Mouse (Mus musculus) cerebellum, adult 18-20 months (tissue): ENCODE measurements around the gene Actl7b.

Experiments used
- DNase-seq, 2 experiments: peaks; one replicate each; pipeline ENCODE4 v3.0.0; 2021

Actl7b gene

GRCm38 (mm10) chr4:56741041-56741493 is at the start of gene Actl7b:
Gene Actl7b (minus strand): TSS chr4:56741443.
- no peak for DNase-seq

- no peak for DNase-seq
Measured at GRCm38 (mm10) chr4:56771065-56771464, 29.8 kb upstream of the Actl7b start.

- DNase-seq, result no peak
Measured at GRCm38 (mm10) chr4:56768913-56769312, 27.7 kb upstream of the Actl7b start.

- no peak for DNase-seq
Measured at GRCm38 (mm10) chr4:56767861-56768284, 26.6 kb upstream of the Actl7b start.

- no peak for DNase-seq
Measured at GRCm38 (mm10) chr4:56757693-56758092, 16.4 kb upstream of the Actl7b start.

GRCm38 (mm10) chr4:56756966-56757600 is 15.8 kb upstream of the Actl7b start:
- DNase-seq, result no peak

GRCm38 (mm10) chr4:56756021-56756420 is 14.8 kb upstream of the Actl7b start:
- DNase-seq, result no peak

DNA sequence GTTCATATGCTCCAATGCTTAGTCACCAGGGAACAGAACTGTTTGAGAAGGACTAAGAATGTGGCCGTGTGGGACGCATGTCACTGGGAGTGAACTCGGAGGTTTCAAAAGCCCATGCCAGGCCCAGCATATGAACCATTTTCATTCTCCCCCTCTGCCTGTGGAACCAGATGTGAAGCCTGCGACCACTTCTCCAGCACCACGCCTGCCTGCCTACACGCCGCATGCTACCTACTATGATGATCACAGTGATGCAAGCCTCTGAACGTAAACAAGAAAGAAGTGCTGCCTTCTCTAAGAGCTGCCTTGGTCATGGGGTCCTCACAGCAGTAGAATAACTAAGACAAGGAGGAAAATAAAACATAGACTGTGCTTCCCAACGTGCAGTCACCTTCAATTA is 6.2 kb upstream of the Actl7b start:
- no peak for DNase-seq

DNA sequence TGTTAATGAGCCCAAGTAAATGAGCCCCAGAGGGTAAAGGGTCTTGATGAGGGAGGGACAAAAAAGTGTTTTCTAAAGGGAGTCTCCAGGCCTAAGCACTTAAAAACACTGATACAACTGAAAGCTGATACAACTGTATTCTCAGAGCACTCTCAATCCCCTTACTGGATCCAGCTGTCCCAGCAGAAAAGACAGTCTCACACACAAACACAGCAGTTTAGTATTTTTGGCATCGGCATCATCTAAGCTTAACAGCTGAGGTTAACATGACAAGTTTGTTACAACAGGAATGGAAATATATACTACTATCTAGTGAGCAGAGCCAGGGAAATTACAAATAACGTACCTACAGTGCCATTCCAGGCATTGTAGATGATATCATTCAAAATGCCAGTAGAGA is 5.1 kb upstream of the Actl7b start:
- DNase-seq, result no peak

DNA sequence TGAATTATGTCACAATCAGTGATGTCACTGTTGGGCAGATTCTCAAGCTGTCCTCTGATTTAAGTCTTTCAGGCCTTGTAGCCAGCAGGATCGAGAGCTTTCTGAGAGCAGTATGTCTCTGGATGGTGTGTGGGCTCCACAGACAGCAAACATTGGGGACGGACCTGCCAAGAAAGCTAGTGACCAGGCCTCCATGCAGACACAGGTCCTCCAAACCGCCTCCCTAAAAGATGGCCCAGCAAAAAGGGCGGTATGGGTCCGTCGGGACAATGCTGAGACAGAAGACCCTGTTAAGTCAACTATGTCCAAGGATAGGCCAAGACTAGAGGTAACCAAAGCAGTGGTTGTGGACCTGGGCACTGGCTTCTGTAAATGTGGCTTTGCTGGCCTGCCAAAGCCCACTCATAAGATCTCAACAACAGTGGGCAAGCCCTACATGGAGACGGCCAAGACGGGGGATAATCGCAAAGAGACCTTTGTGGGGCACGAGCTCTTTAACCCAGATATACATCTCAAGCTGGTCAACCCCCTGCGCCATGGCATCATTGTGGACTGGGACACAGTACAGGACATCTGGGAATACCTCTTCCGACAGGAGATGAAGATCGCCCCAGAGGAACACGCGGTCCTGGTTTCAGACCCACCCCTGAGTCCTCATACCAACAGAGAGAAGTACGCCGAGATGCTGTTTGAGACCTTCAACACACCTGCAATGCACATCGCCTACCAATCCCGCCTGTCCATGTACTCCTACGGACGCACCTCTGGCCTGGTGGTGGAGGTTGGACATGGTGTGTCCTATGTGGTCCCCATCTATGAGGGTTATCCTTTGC is 2.3 kb upstream of the Actl7b start, which contains the start of gene Actl7a:
Actl7a (plus strand) TSS at position 51 of the 833 bp plus-strand sequence.
- no peak for DNase-seq

DNA sequence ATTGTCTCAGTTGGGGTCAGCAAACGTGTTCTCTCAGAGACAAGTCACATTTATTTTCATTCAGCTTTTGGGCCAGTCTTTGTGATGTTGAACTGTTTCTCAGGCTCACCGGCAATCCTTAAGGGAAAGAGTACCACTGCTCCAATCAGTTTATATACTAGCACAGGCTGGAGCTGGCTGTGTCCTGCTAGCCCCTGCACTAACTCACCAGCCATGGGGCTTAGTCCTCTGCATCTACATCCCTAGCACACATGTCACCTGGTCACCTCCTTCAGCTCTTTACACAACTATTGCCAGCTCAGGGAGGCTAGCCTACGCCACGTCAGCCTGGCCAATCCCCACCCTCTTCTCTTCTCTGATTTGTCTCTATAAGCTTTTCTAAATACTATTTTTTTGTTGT is 1.5 kb upstream of the Actl7b start:
- DNase-seq, result no peak

DNA sequence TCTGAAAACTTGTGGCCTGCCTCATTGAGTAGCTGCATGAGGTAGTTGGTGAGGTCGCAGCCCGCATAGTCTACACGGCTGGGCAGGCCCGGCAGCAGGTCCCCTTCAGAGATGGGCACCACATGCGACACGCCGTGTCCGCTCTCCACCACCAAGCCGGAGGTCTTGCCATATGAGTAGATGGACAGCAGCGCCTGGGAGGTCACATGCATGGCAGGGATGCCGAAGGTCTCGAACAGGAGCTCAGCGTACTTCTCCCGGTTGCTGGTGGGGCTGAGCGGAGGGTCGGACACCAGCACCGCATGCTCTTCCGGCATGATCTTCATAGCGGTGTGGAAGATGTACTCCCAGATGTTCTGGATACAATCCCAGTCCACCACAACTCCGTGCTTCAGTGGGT is 632 bp downstream of the Actl7b start:
- DNase-seq, result no peak

GRCm38 (mm10) chr4:56740020-56740485 is 1.2 kb downstream of the Actl7b start, which contains the start of gene Gm26657:
Gene Gm26657 (plus strand): TSS chr4:56740070.
- DNase-seq, result no peak

DNA sequence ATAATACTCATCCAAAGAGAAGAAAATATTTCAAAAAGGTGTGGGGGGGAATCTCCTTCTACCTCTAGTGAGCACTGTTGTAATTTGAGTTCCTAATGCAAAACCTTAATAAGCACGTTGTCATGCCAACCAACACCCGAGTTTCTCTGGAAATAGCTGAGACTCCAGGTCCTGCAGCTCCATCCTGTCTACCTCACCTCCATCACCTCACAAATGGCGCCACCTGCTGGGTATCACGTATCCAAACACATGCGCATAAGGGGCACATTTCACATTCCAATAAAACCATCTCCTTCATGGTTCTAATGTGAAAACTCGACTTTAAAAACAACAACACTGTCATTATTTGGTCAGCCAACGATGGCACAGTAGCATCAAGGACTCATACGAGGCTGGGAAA is 15.4 kb downstream of the Actl7b start:
- no peak for DNase-seq

DNA sequence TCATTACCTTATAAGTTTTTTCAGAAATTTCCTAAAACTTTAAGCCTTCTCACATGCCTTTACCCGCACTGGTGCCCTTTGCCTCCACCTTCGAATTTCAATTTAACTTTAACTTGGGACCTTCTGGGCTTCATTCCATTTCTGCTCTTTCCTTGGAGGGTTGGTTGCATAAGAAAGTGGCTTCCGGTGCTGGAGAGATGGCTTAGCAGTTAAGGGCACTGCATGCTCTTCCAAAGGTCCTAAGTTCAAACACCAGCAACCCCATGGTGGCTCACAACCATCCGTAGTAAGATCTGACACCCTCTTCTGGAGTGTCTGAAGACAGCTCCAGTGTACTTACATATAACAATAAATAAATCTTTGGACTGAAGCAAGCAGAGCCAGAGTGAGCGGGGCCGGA is 18.0 kb downstream of the Actl7b start:
- DNase-seq, result no peak

DNA sequence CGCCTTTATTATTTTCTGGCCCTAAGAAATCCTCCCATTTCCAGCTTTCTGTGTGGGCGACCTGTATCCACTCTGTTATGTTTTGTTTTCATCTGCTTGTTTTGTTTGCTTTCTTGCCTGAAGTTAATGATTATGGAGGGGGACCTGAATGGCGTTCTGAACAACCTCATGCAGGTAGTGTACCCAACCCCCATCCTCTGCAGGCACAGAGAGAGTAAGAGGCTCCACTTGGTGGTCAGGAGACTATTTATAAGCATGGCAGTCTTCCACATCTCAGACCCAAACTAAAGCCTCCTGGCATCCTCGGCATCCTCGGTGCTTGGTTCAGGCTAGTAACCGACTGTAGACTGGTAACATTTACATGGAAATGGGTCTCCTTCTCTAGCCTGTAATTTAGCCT is 18.9 kb downstream of the Actl7b start:
- no peak for DNase-seq

DNA sequence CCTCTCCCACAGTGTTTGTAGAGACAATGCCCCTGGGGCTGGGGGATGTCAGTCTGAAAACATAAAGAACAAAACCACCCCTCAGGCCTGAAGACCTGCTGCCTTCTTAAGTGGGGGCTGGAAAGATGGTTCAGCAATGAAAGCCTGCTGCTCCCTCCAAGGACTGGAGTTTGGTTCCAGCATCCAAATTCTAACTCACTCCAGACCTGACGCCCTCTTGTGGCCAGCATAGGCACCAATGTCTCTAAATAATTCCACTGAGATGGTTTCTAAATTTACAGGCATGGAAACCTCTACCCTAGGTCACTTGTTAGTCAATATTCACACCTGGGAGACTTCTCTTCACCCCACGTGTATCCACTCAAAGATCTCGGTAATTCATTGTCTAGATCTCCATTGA is 19.8 kb downstream of the Actl7b start:
- DNase-seq, result peak; percentile 26 to 31

DNA sequence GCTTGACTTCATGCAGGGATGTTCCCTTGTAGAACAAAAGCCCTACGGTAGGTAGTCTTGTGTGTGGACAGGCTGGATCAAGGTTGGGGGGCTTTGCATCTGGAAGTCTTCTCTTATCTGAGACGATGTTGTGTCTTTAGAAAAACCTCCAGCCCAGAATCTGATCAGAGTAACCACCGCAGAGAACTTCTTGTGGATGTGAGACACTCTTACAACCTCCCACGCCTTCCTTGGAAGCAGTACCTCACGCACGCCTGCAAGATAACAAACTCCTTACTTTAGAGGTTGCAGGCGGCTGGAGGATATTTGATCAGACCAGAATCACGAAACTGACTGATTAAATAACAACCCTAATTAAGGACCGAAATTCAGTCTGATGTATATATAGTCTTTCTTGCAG is 20.8 kb downstream of the Actl7b start:
- no peak for DNase-seq

- DNase-seq, result no peak
Measured at GRCm38 (mm10) chr4:56719456-56719855, 21.8 kb downstream of the Actl7b start.

DNA sequence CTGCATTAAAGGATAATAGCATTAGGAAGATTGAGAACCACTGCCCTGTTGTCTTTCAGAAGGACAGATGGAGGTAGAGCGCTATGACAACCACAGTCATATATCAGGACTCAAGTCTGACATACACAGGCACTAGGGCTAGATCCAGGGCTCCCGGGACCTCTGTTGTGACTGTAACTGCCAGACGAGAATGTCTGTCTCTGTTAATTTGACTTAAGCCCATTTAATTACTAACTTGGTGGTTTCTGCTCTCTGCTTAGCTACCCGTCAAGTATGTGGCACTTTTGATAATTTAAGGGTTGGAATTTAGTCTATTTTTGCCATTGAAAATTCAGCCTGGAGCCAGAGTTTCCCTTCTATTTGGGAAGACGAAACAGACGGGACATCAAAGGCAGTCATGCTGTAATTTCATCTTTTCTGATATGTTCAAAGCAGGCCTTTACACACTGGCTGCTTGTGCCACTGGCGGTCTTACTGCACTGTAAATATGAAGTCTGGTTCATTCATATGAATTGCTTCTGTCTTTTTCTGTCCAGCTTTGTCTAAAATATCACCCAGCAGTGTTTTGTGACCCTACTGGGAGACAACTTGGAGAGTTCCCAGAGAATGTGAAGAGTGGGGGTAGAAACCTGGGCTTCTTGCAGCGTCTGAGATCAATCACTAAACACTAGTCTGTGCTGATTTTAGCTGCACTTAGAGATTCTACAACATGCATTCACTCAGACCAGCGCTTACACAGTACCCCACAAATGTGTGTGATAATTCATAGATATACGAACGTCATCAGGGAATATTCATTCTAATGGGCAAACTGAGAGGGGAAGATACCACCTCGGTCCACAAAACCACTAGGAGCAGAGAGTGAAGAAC is 22.4 kb downstream of the Actl7b start:
- no peak for DNase-seq

- no peak for DNase-seq
Measured at GRCm38 (mm10) chr4:56717932-56718331, 23.3 kb downstream of the Actl7b start.

GRCm38 (mm10) chr4:56716801-56717200 is 24.4 kb downstream of the Actl7b start:
- DNase-seq, result no peak

GRCm38 (mm10) chr4:56713155-56713554 is 28.1 kb downstream of the Actl7b start:
- no peak for DNase-seq
